Mouse (Mus musculus) retina, adult 2 months (tissue): ENCODE measurements around the gene Nrp2.

ENCODE experiments used
- DNase-seq: peaks from one replicate; pipeline ENCODE4 v3.0.0-alpha.2; 2012; ENCODE audit warnings: low read depth, low spot score

The Nrp2 gene

GRCm38 (mm10) chr1:62859556-62860300, 156.6 kb downstream of the Nrp2 start:
- no peak for DNase-seq

DNA sequence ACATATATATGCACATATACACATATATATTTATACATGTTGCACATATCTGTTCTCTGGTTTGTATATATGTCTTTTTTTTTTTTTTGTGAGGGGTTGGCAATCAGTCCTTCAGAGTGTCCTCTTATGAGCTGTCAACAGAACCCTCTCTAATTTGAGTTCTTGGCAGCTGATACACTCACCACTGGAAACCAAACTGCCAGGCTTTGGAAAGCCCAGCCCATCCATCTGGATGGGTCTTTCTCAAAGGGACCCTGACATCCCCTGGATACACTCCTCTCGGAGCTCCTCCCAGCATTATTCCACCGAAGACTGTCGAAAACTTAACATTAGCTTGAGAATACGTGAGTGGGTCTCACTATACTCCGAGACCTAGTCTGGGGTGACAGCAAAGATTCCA, 157.2 kb downstream of the Nrp2 start:
- DNase-seq = no peak

GRCm38 (mm10) chr1:62860788-62861187, 157.7 kb downstream of the Nrp2 start:
- DNase-seq = no peak
